Mouse (Mus musculus) liver, adult 2 months (tissue): ENCODE measurements around the gene Col5a1.

Experiments used
- CTCF ChIP-seq: fragments of 200-500 bp; IDR thresholded peaks from 2 replicates; pipeline ENCODE4 v1.5.1; 2011; ENCODE audit warnings: low read depth, low read length, control low read depth
- POLR2A ChIP-seq: fragments of 200-500 bp; IDR thresholded peaks from 2 replicates; pipeline ENCODE4 v1.6.1; 2011; ENCODE audit warnings: low read length, control low read depth; ENCODE audit not compliant: insufficient read depth; ENCODE audit errors: extremely low read depth

DNA sequence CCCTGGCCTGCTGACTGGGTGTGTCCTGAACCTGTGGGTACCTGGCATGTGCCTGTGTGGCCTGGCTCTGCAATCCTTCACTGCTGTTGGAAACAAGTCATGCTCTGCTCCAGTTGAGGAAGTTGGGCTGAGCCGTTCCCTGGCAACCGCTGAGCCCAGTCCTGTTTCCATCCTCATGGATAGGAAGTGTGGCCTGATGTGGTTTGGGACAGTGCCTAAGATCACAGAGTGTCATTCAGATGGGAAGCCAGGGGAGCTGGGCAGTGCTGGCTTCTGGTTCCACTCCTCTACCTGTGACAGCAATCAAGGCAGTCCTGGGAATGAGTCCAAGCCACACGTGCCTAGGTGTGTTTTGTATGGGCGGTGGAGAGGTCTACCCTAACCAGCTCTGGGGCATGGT lies 53.2 kb downstream of the Col5a1 start:
- TF ChIP-seq CTCF, result no peak
- no peak for TF ChIP-seq POLR2A
